Mouse (Mus musculus) G1E (cell line): ENCODE results near the gene Chil3.

Source experiments
- CTCF ChIP-seq: IDR thresholded peaks from 2 replicates; pipeline ENCODE4 v1.5.1; 2012; ENCODE audit warnings: low read depth, low read length, inconsistent platforms, mixed read lengths
- GATA1 ChIP-seq: IDR thresholded peaks from 2 replicates; pipeline ENCODE4 v1.6.1; 2012; ENCODE audit warnings: borderline replicate concordance, low read length, inconsistent platforms, mixed read lengths
- GATA2 ChIP-seq: IDR thresholded peaks from 2 replicates; pipeline ENCODE4 v1.6.1; 2012; ENCODE audit warnings: low read depth, low read length, inconsistent platforms, borderline replicate concordance
- TAL1 ChIP-seq: conservative IDR thresholded peaks from 2 replicates; pipeline ENCODE4 v1.6.1; 2012; ENCODE audit warnings: low read depth, low read length, inconsistent platforms, mixed read lengths

DNA sequence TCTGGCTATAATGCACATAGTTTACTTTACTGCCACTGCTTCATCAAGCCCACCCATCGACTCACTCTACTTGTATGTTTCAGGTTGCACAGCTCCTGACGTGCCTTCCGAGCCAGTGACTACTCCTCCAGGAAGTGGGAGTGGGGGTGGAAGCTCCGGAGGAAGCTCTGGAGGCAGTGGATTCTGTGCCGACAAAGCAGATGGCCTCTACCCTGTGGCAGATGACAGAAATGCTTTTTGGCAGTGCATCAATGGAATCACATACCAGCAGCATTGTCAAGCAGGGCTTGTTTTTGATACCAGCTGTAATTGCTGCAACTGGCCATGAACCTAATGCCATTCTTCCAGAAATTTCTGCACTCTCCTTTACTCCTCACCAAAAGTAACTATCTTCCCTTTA lies 35.7 kb downstream of the Chil3 start:
- TF ChIP-seq CTCF (no peak), GATA1 (no peak), TAL1 (no peak), GATA2 (no peak)
